Mouse (Mus musculus) liver, adult 2 months (tissue): ENCODE measurements around the gene Tead2.

Experiments
- CTCF ChIP-seq: fragments of 200-500 bp; IDR thresholded peaks from 2 replicates; pipeline ENCODE4 v1.5.1; 2011; ENCODE audit warnings: low read depth, low read length, control low read depth
- POLR2A ChIP-seq: fragments of 200-500 bp; IDR thresholded peaks from 2 replicates; pipeline ENCODE4 v1.6.1; 2011; ENCODE audit warnings: low read length, control low read depth; ENCODE audit not compliant: insufficient read depth; ENCODE audit errors: extremely low read depth

DNA sequence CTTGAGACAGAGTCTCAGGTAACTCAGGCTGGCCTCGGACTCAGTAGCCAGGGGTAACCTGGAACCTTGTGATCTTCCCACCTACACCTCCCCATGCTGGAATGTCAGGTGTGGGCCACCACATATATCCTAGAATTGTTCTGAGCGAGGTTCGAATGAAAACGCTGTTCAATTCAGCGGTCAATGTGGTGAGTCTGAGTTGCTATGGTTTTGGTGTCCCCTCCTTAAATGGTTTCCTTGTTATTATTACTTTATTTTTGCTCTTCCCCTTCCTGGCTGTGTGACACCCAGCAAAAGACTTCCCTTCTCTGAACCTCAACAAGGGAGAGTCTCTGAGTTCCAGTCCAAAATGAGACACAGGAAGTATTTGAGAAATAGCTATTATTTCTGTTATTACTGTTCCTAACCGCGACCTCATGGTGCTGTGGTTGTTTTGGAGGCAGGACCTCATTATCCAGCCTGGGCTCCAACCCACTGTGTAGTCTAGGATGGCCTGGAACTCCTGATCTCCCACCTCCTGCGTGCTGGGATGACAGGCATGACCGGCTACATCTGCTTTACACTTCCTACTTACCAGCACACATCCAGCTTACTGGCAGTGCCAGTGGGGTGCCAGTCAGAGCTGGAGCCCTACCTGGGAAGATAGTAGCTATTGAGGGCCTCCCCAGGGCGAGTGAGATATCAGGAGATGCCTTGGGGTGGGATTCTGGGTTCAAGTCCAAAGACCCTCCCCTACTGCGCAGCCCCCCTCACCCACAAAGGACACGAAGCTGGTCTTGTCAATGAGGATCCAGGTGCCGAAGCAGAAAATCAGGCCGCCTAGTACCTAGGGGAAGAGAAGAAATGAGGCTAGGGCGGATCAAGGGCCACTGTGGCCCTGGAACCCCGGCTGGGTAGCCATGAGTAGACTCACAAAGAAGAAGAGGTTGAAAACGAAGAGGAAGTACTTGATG, 22.5 kb downstream of the Tead2 start:
- TF ChIP-seq CTCF (no peak), POLR2A (no peak)
